In the genomic region with DNA sequence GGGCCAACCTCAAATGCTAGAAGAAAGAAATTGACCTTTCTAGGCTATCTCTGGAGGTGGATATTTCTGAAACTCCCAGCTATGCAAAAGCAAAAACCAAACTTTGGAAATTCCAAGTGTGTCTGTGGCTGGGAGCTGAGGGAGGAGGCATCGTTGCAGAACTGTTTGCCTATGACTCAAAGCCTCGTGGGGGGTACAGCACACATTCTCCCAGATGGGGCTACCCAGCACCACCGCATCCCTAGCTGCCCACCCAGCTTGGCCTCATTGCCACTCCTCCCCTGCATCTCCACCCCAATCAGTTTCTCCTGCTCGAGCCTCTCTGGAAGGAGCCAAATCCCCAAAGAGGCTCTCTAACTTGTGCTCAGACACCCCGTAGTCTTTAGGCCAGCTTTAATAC, we compare ENCODE assay signal across 18 mouse cellular contexts.
"Had no signal": no experiment of that assay in that cellular context is flagged by ENCODE, and none has a peak within 500 bp of the region (broad histone marks: within the 10 kb centered on the region; RNA-seq: fewer than 3 reads in every experiment).

No protein-coding gene starts in this region.

- H3K9ac ChIP-seq: limb, embryonic 13.5 days; liver, embryonic 15.5 days; midbrain, embryonic 13.5 days; neural tube, embryonic 12.5 days had no signal

- H3K27ac ChIP-seq: kidney, postnatal 0 days; limb, embryonic 13.5 days; liver, embryonic 15.5 days; midbrain, embryonic 13.5 days; neural tube, embryonic 12.5 days had no signal

- H3K36me3 ChIP-seq: limb, embryonic 13.5 days; liver, embryonic 15.5 days; midbrain, embryonic 13.5 days; neural tube, embryonic 12.5 days had no signal

- ATAC-seq: lung, postnatal 0 days; midbrain, embryonic 13.5 days had no signal

- H3K4me1 ChIP-seq: limb, embryonic 13.5 days; liver, embryonic 15.5 days; neural tube, embryonic 12.5 days had no signal

- DNase-seq: kidney, adult 11 months; kidney, adult 9 months; kidney, postnatal 36 days; layer of hippocampus, adult 9-11 months; layer of hippocampus, postnatal 36 days; lung, adult 2 months; lung, postnatal 36 days; retina, postnatal 1 day; spleen, adult 18-20 months; thymus, adult 18-20 months; thymus, postnatal 14 days had no signal

- H3K4me2 ChIP-seq: limb, embryonic 13.5 days; liver, embryonic 15.5 days; midbrain, embryonic 13.5 days; neural tube, embryonic 12.5 days had no signal

- H3K9me3 ChIP-seq: limb, embryonic 13.5 days; liver, embryonic 15.5 days; midbrain, embryonic 13.5 days; neural tube, embryonic 12.5 days had no signal

- H3K4me3 ChIP-seq: limb, embryonic 13.5 days; liver, embryonic 15.5 days; midbrain, embryonic 13.5 days; myocyte; neural tube, embryonic 12.5 days had no signal
